Mouse (Mus musculus) megakaryocyte progenitor cell, adult 5-6 weeks (primary cell): ENCODE measurements around the gene Xrcc1. TPM values are rescaled to one million over a fixed set of nuclear protein-coding genes. Genes with fewer than 3 reads are reported as not detected.
A peak's percentile ranks its signal among the peaks of the same experiment; 100 is the strongest.
"Not testable (repeated sequence)": the region's sequence is repeated elsewhere in the genome, so short reads cannot be mapped to it uniquely, and the experiment has no call there.

Source experiments
- ATAC-seq: replicated peaks from 2 replicates; pipeline ENCODE4 v1.8.0; 2016; ENCODE audit warnings: mild to moderate bottlenecking, moderate TSS enrichment, inconsistent platforms; ENCODE audit not compliant: poor library complexity
- total RNA-seq, 2 experiments: library from RNA; stranded (forward) in 1 of 2; stranded (reverse) in 1 of 2; fragments of 157-497, 149-512 nt in 1 of 2; fragments of 200-1000 nt in 1 of 2; gene quantifications; 2 replicates each; pipeline versions ENCODE4 v1.2.3 to v1.2.4; 2015 to 2017

The Xrcc1 gene
- total RNA-seq, 2 experiments from 2014 or later = 43.4 to 44.3 TPM

- ATAC-seq = no peak
These were observed 52.0 kb downstream of the Xrcc1 start for GRCm38 (mm10) chr7:24598121-24598520.

DNA sequence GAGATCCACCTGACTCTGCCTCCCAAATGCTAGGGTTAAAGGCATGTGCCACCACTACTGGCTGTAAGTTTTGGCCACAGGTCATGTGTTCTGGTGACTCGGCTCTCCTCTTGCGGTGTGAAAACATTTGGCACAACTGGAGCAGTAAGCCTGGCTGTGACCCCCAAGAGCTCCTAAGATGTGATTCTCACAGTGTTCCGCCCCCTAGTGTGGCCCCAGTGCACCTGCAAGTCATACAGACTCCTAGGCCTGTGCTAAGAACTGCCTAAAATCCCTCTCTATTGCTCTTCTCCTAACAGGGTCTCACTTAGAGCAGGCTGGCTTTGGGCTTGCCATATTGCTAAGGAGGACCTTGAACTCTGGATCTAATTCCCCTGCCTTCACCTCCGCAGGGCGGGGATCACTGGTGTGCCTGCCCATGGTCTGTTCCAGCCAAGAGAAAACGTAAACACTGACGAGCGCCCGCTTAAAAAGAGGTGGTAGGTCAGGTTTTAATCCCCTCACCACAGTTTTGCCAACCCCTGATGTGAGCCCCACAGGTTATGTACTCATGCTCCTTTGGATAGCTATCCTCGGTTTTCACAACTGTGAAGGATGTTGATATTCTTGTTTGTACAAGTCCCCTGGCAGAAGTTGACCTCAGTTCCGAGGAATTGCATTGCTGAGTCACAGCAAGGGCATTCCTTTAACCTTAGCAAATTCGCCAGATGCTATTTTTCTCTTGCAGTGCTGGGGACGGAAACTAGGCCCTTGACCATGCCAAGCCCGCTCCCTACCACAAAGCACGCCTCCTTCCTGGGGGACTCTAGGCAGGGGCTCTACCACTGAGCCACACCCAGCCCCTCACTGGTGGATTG, 53.4 kb downstream of the Xrcc1 start:
- 0 out of 2 replicates have a peak, but pooled peaks have one; percentile 40 for ATAC-seq

GRCm38 (mm10) chr7:24600941-24601597, 55.0 kb downstream of the Xrcc1 start:
- ATAC-seq = peak; percentile 100

DNA sequence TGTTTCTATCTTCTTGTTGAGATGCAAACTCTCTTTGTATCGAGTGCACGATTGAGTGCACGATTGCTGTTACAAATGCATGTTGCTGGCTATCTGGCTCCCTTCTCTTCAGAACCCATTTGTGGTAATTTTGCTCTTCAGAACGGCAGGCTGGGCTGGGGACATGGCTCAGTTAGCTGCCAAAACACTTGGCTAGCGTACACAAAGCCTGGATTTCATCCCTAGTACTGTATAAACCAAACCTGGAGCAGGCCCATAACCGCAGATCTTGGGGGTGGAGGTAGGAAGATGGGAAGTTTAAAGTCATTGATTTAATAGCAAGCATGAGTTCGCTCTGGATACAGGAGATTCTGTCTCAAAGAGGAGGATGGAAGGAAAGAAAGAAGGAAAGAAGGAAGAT, 59.5 kb downstream of the Xrcc1 start:
- ATAC-seq = no peak

- no peak for ATAC-seq
These were observed 60.0 kb downstream of the Xrcc1 start for GRCm38 (mm10) chr7:24606046-24606445.

- peak; percentile 77 for ATAC-seq
These were observed 61.9 kb downstream of the Xrcc1 start for GRCm38 (mm10) chr7:24608017-24608416.

DNA sequence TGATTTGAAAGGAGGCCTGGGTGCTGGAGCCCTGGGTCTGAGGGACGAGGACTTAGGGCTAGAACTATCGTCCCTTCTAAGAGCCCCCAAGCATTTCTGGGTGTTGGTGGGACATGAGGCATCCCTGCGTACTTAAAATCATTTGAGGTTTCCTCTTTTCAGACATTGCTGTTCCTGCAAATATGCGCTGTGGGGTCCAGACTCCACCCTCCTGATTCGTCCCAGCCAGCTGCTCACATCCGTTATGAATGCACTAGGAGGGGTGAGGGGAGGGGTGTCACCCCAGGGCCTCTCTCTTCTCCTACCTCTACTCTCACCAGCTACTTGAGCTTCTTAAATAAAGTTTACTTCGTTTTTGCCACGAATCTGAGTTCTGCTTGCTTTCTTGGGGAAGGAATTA, 62.5 kb downstream of the Xrcc1 start:
- ATAC-seq = peak; percentile 24; the same call in 1 of the 2 replicates

GRCm38 (mm10) chr7:24610144-24610878, 64.2 kb downstream of the Xrcc1 start, which contains the start of gene Phldb3:
Phldb3 (plus strand) TSS chr7:24610763.
- ATAC-seq = peak; percentile 27

DNA sequence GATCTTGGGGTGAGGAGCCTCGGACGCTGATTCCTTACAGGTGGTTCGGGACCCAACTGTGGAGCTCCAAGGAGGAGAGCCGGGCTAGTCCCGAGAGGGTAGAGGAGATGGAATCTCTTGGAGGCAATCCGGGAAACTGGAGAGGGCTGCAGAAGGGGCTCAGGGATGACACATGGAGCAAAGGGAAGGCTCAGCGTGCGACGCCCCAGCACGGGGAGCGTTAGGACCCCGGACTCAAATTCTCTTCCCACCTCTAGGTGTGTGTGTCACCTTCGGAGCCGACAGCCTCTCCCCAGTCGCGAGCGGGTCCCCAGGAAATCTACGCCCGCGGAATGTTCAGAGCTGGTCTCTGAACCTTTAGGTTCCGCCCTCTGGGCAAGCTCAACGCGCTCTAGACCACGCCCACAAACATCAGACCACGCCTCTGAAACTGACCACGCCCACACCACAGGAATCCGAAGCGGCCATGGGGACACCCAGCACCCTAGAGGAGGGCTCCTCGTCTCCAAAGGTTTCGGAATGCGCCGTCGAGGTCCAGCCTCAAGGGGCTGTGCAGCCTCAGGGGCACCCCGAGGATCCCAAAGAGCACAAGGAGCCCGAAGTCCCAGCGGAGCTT, 64.9 kb downstream of the Xrcc1 start:
- ATAC-seq = peak; percentile 79

DNA sequence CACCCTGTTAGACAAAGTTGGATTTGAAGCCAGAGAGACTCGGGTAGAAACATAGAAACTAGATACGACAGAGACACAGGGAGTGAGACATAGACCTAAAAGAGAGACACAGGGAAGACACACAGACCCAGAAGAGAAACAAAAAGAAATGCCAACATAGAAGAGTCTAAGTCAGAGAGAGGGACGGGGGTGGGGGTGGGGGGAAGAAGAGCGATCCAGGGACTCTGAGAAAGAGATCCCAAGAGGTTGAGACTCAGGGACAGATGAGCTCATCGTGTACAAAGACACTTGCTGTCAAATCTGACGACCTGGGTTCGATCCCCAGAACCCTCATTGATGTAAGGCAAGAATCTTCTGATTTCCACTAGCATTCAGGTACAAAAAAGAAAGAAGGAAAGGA, 65.6 kb downstream of the Xrcc1 start:
- ATAC-seq = no peak

GRCm38 (mm10) chr7:24612308-24612910, 66.3 kb downstream of the Xrcc1 start:
- no peak for ATAC-seq

- ATAC-seq = no peak
These were observed 68.7 kb downstream of the Xrcc1 start for GRCm38 (mm10) chr7:24614816-24615215.

GRCm38 (mm10) chr7:24617763-24618162, 71.7 kb downstream of the Xrcc1 start:
- peak; percentile 86 for ATAC-seq

GRCm38 (mm10) chr7:24618374-24618773, 72.3 kb downstream of the Xrcc1 start:
- ATAC-seq = not testable (repeated sequence)

- no peak for ATAC-seq
These were observed 73.7 kb downstream of the Xrcc1 start for GRCm38 (mm10) chr7:24619671-24620397.

DNA sequence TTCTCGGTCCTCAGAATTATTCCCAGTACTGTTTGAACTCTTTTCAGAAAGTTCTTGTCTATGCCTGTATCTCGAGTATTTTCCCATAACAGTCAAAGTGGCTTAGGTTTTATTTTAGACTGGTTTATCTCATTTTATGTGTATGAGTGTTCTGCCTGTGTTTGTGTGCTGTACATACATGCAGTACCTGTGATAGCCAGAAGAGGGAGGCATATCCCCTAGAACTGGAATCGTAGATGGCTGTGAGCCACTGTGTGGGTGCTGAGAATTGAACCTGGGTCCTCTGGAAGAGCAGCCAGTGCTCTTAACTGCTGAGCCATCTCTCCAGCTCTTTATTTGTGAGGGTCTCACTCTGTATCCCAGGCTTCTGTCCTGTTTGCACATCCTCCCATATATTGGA, 75.1 kb downstream of the Xrcc1 start:
- ATAC-seq = 0 out of 2 replicates have a peak, but pooled peaks have one; percentile 38

GRCm38 (mm10) chr7:24622967-24623366, 76.9 kb downstream of the Xrcc1 start:
- no peak for ATAC-seq
